In genomic region chr5:144946032-144946431, GRCm38 (mm10) we compare ENCODE assay signal across 10 mouse cellular contexts. TPM values are rescaled to one million over a fixed set of nuclear protein-coding genes. Genes with fewer than 3 reads are reported as not detected.
DNase-seq lines count a peak whose midpoint lies in the region; ATAC-seq and TF ChIP-seq lines count a peak whose summit lies in the region.
"Had no signal": no experiment of that assay in that cellular context is flagged by ENCODE, and none has a peak within 500 bp of the region (broad histone marks: within the 10 kb centered on the region; RNA-seq: fewer than 3 reads in every experiment).

No protein-coding gene starts in this region.

- no peaks in the 10 kb centered on the region for H3K36me3 ChIP-seq in forebrain, embryonic 14.5 days (ENCODE audit: control insufficient read depth, insufficient read depth, low read length)
- no peaks in the 10 kb centered on the region for H3K36me3 ChIP-seq in forebrain, embryonic 10.5 days (replicated peaks)
- H3K36me3 ChIP-seq in midbrain, embryonic 16.5 days (ENCODE audit: control insufficient read depth, insufficient read depth, low read length) = no peaks in the 10 kb centered on the region
- H3K36me3 ChIP-seq in midbrain, embryonic 15.5 days (replicated peaks) = no peaks in the 10 kb centered on the region
- H3K36me3 ChIP-seq in midbrain, postnatal 0 days (ENCODE audit: insufficient read depth, low read length) = no peaks in the 10 kb centered on the region
- H3K36me3 ChIP-seq: limb, embryonic 15.5 days had no signal

- DNase-seq in forebrain, embryonic 14.5 days (ENCODE audit: low spot score) = peak; percentile 28
- DNase-seq in forebrain, embryonic 10.5 days (ENCODE audit: extremely low spot score, low spot score) = no peak
- peak; percentile 96 for DNase-seq in fat pad, adult 2 months (ENCODE audit: extremely low read depth, low read depth, low spot score)
- DNase-seq in midbrain, postnatal 0 days (ENCODE audit: low spot score) = peak; percentile 52
- no peak for DNase-seq in spleen, postnatal 4 days (ENCODE audit: low spot score in 2 of 2)
- no peak for DNase-seq in kidney, postnatal 4 days
- DNase-seq: B cell, adult 2 months had no signal

- H3K27ac ChIP-seq in forebrain, embryonic 14.5 days (ENCODE audit: low read depth, low read length) = no peak overlapping the region
- H3K27ac ChIP-seq in forebrain, embryonic 10.5 days = no peak overlapping the region
- H3K27ac ChIP-seq in midbrain, embryonic 16.5 days (ENCODE audit: low read length) = no peak overlapping the region
- no peak overlapping the region for H3K27ac ChIP-seq in midbrain, embryonic 15.5 days
- no peak overlapping the region for H3K27ac ChIP-seq in midbrain, postnatal 0 days (ENCODE audit: low read depth, low read length)
- H3K27ac ChIP-seq: limb, embryonic 15.5 days had no signal

- no peaks in the 10 kb centered on the region for H3K9me3 ChIP-seq in forebrain, embryonic 14.5 days (replicated peaks; ENCODE audit: control insufficient read depth, low read length)
- no peaks in the 10 kb centered on the region for H3K9me3 ChIP-seq in forebrain, embryonic 10.5 days
- H3K9me3 ChIP-seq in midbrain, embryonic 16.5 days (replicated peaks; ENCODE audit: control insufficient read depth, low read length, poor library complexity, severe bottlenecking) = no peaks in the 10 kb centered on the region
- no peaks in the 10 kb centered on the region for H3K9me3 ChIP-seq in midbrain, embryonic 15.5 days
- no peaks in the 10 kb centered on the region for H3K9me3 ChIP-seq in midbrain, postnatal 0 days (ENCODE audit: low read length)
- H3K9me3 ChIP-seq: limb, embryonic 15.5 days had no signal

- ATAC-seq in forebrain, embryonic 14.5 days = no peak
- ATAC-seq in midbrain, embryonic 16.5 days = 0 out of 2 replicates have a peak, but pooled peaks have one; percentile 29
- no peak for ATAC-seq in midbrain, embryonic 15.5 days (replicated peaks)
- ATAC-seq in midbrain, postnatal 0 days (ENCODE audit: low FRiP score) = no peak

- no peak overlapping the region for H3K4me2 ChIP-seq in forebrain, embryonic 14.5 days (ENCODE audit: low read length)
- H3K4me2 ChIP-seq in midbrain, embryonic 16.5 days (ENCODE audit: low read length) = no peak overlapping the region
- no peak overlapping the region for H3K4me2 ChIP-seq in midbrain, embryonic 15.5 days
- H3K4me2 ChIP-seq in midbrain, postnatal 0 days (ENCODE audit: low read depth, low read length, poor library complexity, severe bottlenecking) = no peak overlapping the region
- H3K4me2 ChIP-seq: limb, embryonic 15.5 days had no signal

- WGBS in forebrain, embryonic 14.5 days = 38% methylated on average over 4 of the region's 4 CpGs
- WGBS in forebrain, embryonic 10.5 days = 82% methylated on average over 4 of the region's 4 CpGs
- WGBS in midbrain, embryonic 16.5 days = 55% methylated on average over 4 of the region's 4 CpGs
- 52% methylated on average over 4 of the region's 4 CpGs for WGBS in midbrain, embryonic 15.5 days
- 42% methylated on average over 4 of the region's 4 CpGs for WGBS in midbrain, postnatal 0 days

- no peaks in the 10 kb centered on the region for H3K27me3 ChIP-seq in forebrain, embryonic 14.5 days (replicated peaks; ENCODE audit: control insufficient read depth, insufficient read depth, low read length)
- H3K27me3 ChIP-seq in forebrain, embryonic 10.5 days (ENCODE audit: poor library complexity, severe bottlenecking) = no peaks in the 10 kb centered on the region
- no peaks in the 10 kb centered on the region for H3K27me3 ChIP-seq in midbrain, embryonic 16.5 days (ENCODE audit: control insufficient read depth, insufficient read depth, low read depth, low read length)
- H3K27me3 ChIP-seq in midbrain, embryonic 15.5 days (replicated peaks) = no peaks in the 10 kb centered on the region
- H3K27me3 ChIP-seq in midbrain, postnatal 0 days (ENCODE audit: insufficient read depth, low read length) = no peaks in the 10 kb centered on the region
- H3K27me3 ChIP-seq: limb, embryonic 15.5 days had no signal

- no peak for TF ChIP-seq CTCF in midbrain, postnatal 0 days (IDR thresholded peaks at IDR 0.05)

- no peak overlapping the region for H3K4me3 ChIP-seq in forebrain, embryonic 14.5 days (ENCODE audit: low read depth, low read length)
- H3K4me3 ChIP-seq in forebrain, embryonic 10.5 days = no peak overlapping the region
- H3K4me3 ChIP-seq in midbrain, embryonic 16.5 days (ENCODE audit: low read depth, low read length) = no peak overlapping the region
- H3K4me3 ChIP-seq in midbrain, embryonic 15.5 days = no peak overlapping the region
- no peak overlapping the region for H3K4me3 ChIP-seq in midbrain, postnatal 0 days (ENCODE audit: low read depth, low read length)
- H3K4me3 ChIP-seq: limb, embryonic 15.5 days had no signal

- no peak overlapping the region for H3K9ac ChIP-seq in forebrain, embryonic 14.5 days (ENCODE audit: low read length)
- no peak overlapping the region for H3K9ac ChIP-seq in midbrain, embryonic 16.5 days (ENCODE audit: low read depth, low read length)
- H3K9ac ChIP-seq in midbrain, embryonic 15.5 days = no peak overlapping the region
- no peak overlapping the region for H3K9ac ChIP-seq in midbrain, postnatal 0 days (replicated peaks; ENCODE audit: low read length, poor library complexity, severe bottlenecking)
- H3K9ac ChIP-seq: limb, embryonic 15.5 days had no signal

- H3K4me1 ChIP-seq in forebrain, embryonic 14.5 days (ENCODE audit: control insufficient read depth, insufficient read depth, low read length) = 0 out of 2 replicates have a peak, but pooled peaks cover 3% of the 10 kb centered on the region
- H3K4me1 ChIP-seq in forebrain, embryonic 10.5 days = peaks cover 11% of the 10 kb centered on the region; the same call in 1 of the 2 replicates
- peaks cover 12% of the 10 kb centered on the region for H3K4me1 ChIP-seq in midbrain, embryonic 16.5 days (ENCODE audit: control insufficient read depth, insufficient read depth, low read length)
- H3K4me1 ChIP-seq in midbrain, embryonic 15.5 days = peaks cover 26% of the 10 kb centered on the region
- H3K4me1 ChIP-seq in midbrain, postnatal 0 days (ENCODE audit: insufficient read depth, low read length) = peaks cover 4% of the 10 kb centered on the region; the same call in 1 of the 2 replicates

RNA-seq across cellular contexts. Expression of gene Smurf1, which starts 19.6 kb away (rescaled TPM):
- 16.5 and 22.7 TPM in 2 replicates for polyA plus RNA-seq in forebrain, embryonic 14.5 days (2014; fragmentation: Nextera tagmentation; extraction: Ambion mirVana)
- polyA plus RNA-seq in forebrain, embryonic 10.5 days (2016; fragmentation: Nextera tagmentation; extraction: Ambion mirVana) = 12.1 and 13.0 TPM in 2 replicates
- polyA plus RNA-seq in midbrain, embryonic 16.5 days (2015; fragmentation: Nextera tagmentation; extraction: Ambion mirVana) = 32.3 and 34.1 TPM in 2 replicates
- polyA plus RNA-seq in midbrain, embryonic 15.5 days (2015; fragmentation: Nextera tagmentation; extraction: Ambion mirVana) = 38.5 and 44.2 TPM in 2 replicates
- total RNA-seq in midbrain, postnatal 0 days (2014; rRNA removed) = 63.0 and 71.1 TPM in 2 replicates
- 24.6 and 28.0 TPM in 2 replicates for polyA plus RNA-seq in midbrain, postnatal 0 days (2015; fragmentation: Nextera tagmentation; extraction: Ambion mirVana)

Comparison
In these comparisons a context has a peak if more than half of its experiments do, and no peak if none do; other contexts are left out.
1. DNase-seq: peak in forebrain, embryonic 14.5 days (single experiment), fat pad, adult 2 months (single experiment) and midbrain, postnatal 0 days (single experiment); none in forebrain, embryonic 10.5 days (single experiment), spleen, postnatal 4 days (0 of 2) and kidney, postnatal 4 days (0 of 2).